Mouse (Mus musculus): ENCODE data around the gene Tmem184c.

- TF ChIP-seq GATA1 (IDR thresholded peaks at IDR 0.05; ENCODE audit: borderline replicate concordance, low read length) (no peak), FLI1 (IDR thresholded peaks at IDR 0.05; ENCODE audit: low read length) (no peak)
These were observed 877 bp downstream of the Tmem184c start for GRCm38 (mm10) chr8:77609621-77610020.
